ENCODE assay signal across 30 mouse cellular contexts in genomic region chr13:52605006-52605405, GRCm38 (mm10).
"Had no signal": no experiment of that assay in that cellular context is flagged by ENCODE, and none has a peak within 500 bp of the region (broad histone marks: within the 10 kb centered on the region; RNA-seq: fewer than 3 reads in every experiment).

No protein-coding gene starts in this region.

- H3K4me3 ChIP-seq: heart, embryonic 10.5 days; heart, embryonic 12.5 days; heart, embryonic 13.5 days; heart, embryonic 15.5 days; hindbrain, embryonic 10.5 days; hindbrain, embryonic 12.5 days; hindbrain, embryonic 13.5 days; hindbrain, embryonic 15.5 days; intestine, embryonic 15.5 days; kidney, embryonic 15.5 days; layer of hippocampus, adult 2 months had no signal

- H3K4me1 ChIP-seq: hindbrain, embryonic 12.5 days had no signal

- H3K9ac ChIP-seq: heart, embryonic 12.5 days; heart, embryonic 13.5 days; heart, embryonic 15.5 days; hindbrain, embryonic 12.5 days; hindbrain, embryonic 13.5 days; hindbrain, embryonic 14.5 days; hindbrain, embryonic 15.5 days; intestine, embryonic 15.5 days; kidney, embryonic 15.5 days had no signal

- H3K27me3 ChIP-seq: heart, embryonic 12.5 days; heart, embryonic 13.5 days; heart, embryonic 15.5 days; hindbrain, embryonic 12.5 days; hindbrain, embryonic 13.5 days; hindbrain, embryonic 15.5 days; intestine, embryonic 15.5 days; kidney, embryonic 15.5 days had no signal

- H3K9me3 ChIP-seq: heart, embryonic 10.5 days; heart, embryonic 12.5 days; heart, embryonic 13.5 days; heart, embryonic 15.5 days; hindbrain, embryonic 12.5 days; hindbrain, embryonic 13.5 days; hindbrain, embryonic 15.5 days; intestine, embryonic 15.5 days; kidney, embryonic 15.5 days had no signal

- H3K4me2 ChIP-seq: heart, embryonic 11.5 days; heart, embryonic 12.5 days; heart, embryonic 13.5 days; heart, embryonic 15.5 days; hindbrain, embryonic 12.5 days; hindbrain, embryonic 13.5 days; hindbrain, embryonic 14.5 days; hindbrain, embryonic 15.5 days; intestine, embryonic 15.5 days; kidney, embryonic 15.5 days had no signal

- H3K36me3 ChIP-seq: heart, embryonic 10.5 days; heart, embryonic 12.5 days; heart, embryonic 13.5 days; heart, embryonic 15.5 days; hindbrain, embryonic 10.5 days; hindbrain, embryonic 12.5 days; hindbrain, embryonic 13.5 days; hindbrain, embryonic 15.5 days; intestine, embryonic 15.5 days; kidney, embryonic 15.5 days had no signal

- H3K27ac ChIP-seq: heart, embryonic 10.5 days; heart, embryonic 13.5 days; heart, embryonic 15.5 days; hindbrain, embryonic 10.5 days; hindbrain, embryonic 12.5 days; hindbrain, embryonic 13.5 days; hindbrain, embryonic 14.5 days; hindbrain, embryonic 15.5 days; hindbrain, postnatal 0 days; intestine, embryonic 15.5 days; kidney, embryonic 15.5 days; kidney, postnatal 0 days; layer of hippocampus, adult 2 months had no signal

- DNase-seq: heart, postnatal 10 days; heart, postnatal 14 days; heart, postnatal 36 days; heart, postnatal 4 days; kidney, adult 11 months; kidney, adult 18-20 months; kidney, adult 2 months; kidney, adult 8-10 months; kidney, adult 9 months; kidney, postnatal 10 days; kidney, postnatal 25 days; kidney, postnatal 36 days; kidney, postnatal 4 days; layer of hippocampus, adult 9-11 months; layer of hippocampus, postnatal 36 days had no signal
